Mouse (Mus musculus): ENCODE data around the gene Lhfpl5.

Gene Lhfpl5

GRCm38 (mm10) chr17:28571868-28572267 lies 3.6 kb upstream of the Lhfpl5 start:
- in situ Hi-C loops (cut with MboI, MseI): no loop called here

- in situ Hi-C loops (cut with MboI, MseI): no loop called here
Measured at GRCm38 (mm10) chr17:28572521-28572920, 2.9 kb upstream of the Lhfpl5 start.

GRCm38 (mm10) chr17:28572941-28573340 lies 2.5 kb upstream of the Lhfpl5 start:
- in situ Hi-C loops (cut with MboI, MseI): no loop called here

GRCm38 (mm10) chr17:28580396-28580795 lies 5.0 kb downstream of the Lhfpl5 start:
- in situ Hi-C loops (cut with MboI, MseI): no loop called here

GRCm38 (mm10) chr17:28581056-28581455 lies 5.6 kb downstream of the Lhfpl5 start:
- in situ Hi-C loops (cut with MboI, MseI): no loop called here

GRCm38 (mm10) chr17:28586509-28586908 lies 11.1 kb downstream of the Lhfpl5 start:
- in situ Hi-C loops (cut with MboI, MseI): no loop called here

GRCm38 (mm10) chr17:28588591-28588990 lies 13.2 kb downstream of the Lhfpl5 start:
- in situ Hi-C loops (cut with MboI, MseI): no loop called here

GRCm38 (mm10) chr17:28590596-28590995 lies 15.2 kb downstream of the Lhfpl5 start:
- in situ Hi-C loops (cut with MboI, MseI): no loop called here

- in situ Hi-C loops (cut with MboI, MseI): no loop called here
Measured at GRCm38 (mm10) chr17:28591476-28591875, 16.0 kb downstream of the Lhfpl5 start.

- in situ Hi-C loops (cut with MboI, MseI): no loop called here
Measured at GRCm38 (mm10) chr17:28592998-28593397, 17.6 kb downstream of the Lhfpl5 start.

- in situ Hi-C loops (cut with MboI, MseI): no loop called here
Measured at GRCm38 (mm10) chr17:28593965-28594364, 18.5 kb downstream of the Lhfpl5 start.

GRCm38 (mm10) chr17:28600780-28601179 lies 25.3 kb downstream of the Lhfpl5 start:
- in situ Hi-C loops (cut with MboI, MseI): loop anchor here (5.0 kb wide), 1 partner anchor 37 kb away; no protein-coding TSS in a partner anchor

GRCm38 (mm10) chr17:28601557-28602250 lies 26.3 kb downstream of the Lhfpl5 start:
- in situ Hi-C loops (cut with MboI, MseI): loop anchor here (5.0 kb wide), 1 partner anchor 36 kb away; no protein-coding TSS in a partner anchor

GRCm38 (mm10) chr17:28609543-28609942 lies 34.1 kb downstream of the Lhfpl5 start:
- in situ Hi-C loops (cut with MboI, MseI): no loop called here

- in situ Hi-C loops (cut with MboI, MseI): no loop called here
Measured at GRCm38 (mm10) chr17:28612603-28613002, 37.2 kb downstream of the Lhfpl5 start.

GRCm38 (mm10) chr17:28613096-28613495 lies 37.7 kb downstream of the Lhfpl5 start:
- in situ Hi-C loops (cut with MboI, MseI): no loop called here

- in situ Hi-C loops (cut with MboI, MseI): no loop called here
Measured at GRCm38 (mm10) chr17:28615332-28615731, 39.9 kb downstream of the Lhfpl5 start.

GRCm38 (mm10) chr17:28617636-28618035 lies 42.2 kb downstream of the Lhfpl5 start:
- in situ Hi-C loops (cut with MboI, MseI): no loop called here

GRCm38 (mm10) chr17:28618124-28618523 lies 42.7 kb downstream of the Lhfpl5 start:
- in situ Hi-C loops (cut with MboI, MseI): no loop called here

GRCm38 (mm10) chr17:28618775-28619174 lies 43.3 kb downstream of the Lhfpl5 start:
- in situ Hi-C loops (cut with MboI, MseI): no loop called here

- in situ Hi-C loops (cut with MboI, MseI): no loop called here
Measured at GRCm38 (mm10) chr17:28621381-28622299, 46.2 kb downstream of the Lhfpl5 start.

GRCm38 (mm10) chr17:28622300-28622759 lies 46.9 kb downstream of the Lhfpl5 start, which contains the start of gene Srpk1:
TSS of gene Srpk1 (minus strand) at chr17:28622709.
- in situ Hi-C loops (cut with MboI, MseI): no loop called here
